Mouse (Mus musculus) testis, postnatal 14 days (tissue): ENCODE measurements at regions not wholly inside any gene's neighbourhood (a gene's known extent, or its start where the extent isn't known, plus 50 kb on each side); places are given as distances from the start of the nearest gene placed in this dataset.

Experiments used
- DNase-seq: peaks from one replicate; pipeline ENCODE4 v3.0.0; 2021; ENCODE audit warnings: low spot score

DNA sequence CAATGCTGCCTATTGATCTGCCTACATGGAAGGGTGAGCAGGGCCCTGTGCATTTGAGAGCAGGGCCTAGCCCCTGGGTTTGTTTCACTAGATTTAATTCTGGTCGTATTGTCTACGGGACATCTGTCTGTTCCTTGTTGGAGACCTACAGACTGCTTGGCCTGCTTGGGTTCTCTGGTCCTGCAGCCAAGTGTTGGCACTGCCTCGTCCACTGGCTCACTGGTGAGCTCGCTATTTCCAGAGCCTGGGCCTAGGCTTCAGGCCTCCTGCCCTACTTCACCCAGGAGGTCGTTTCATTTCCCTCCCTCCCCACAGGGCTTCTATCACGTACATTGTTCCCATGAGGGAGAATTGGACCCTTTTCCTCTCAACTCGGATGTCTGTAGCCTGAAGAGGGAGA, 62.2 kb upstream of the Blcap start:
- no peak for DNase-seq

DNA sequence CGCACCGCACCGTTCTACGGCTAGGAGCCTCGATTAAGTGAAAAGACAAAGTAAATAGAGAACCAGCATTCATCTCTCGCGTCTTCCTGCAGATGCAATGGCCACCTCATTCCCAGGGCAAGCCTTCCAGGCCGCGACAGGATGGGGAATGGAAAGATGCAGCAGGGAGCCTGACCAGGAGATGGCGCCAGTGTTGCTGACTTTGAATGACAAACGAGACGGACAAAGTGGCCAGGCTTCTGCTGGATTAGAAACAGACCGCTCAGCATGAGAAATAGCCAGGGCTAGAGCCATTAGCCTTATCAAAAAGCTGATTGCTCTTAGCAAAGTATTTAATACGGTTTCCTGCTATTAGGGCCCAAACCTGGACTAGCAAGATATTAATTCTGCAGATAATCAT, 64.6 kb upstream of the Blcap start:
- DNase-seq = peak; percentile 64

DNA sequence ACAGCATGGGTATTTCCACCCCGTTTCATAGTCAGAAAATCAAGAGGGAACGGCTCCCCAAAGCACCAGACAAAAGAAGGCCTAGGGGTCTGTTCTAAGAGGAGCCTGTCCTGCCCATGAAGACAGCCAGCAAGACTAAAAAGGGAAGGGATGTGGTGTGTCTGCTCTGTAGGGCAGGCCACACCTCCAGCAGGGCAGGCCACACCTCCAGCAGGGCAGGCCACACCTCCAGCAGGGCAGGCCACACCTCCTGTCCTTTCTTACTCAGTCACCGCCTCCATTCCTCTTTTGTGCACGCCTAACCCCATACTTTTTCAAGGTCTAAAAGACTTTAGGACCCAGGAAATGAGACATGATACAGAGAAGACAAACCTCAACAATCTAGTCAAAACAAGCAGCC, 69.8 kb upstream of the Blcap start:
- DNase-seq = no peak

DNA sequence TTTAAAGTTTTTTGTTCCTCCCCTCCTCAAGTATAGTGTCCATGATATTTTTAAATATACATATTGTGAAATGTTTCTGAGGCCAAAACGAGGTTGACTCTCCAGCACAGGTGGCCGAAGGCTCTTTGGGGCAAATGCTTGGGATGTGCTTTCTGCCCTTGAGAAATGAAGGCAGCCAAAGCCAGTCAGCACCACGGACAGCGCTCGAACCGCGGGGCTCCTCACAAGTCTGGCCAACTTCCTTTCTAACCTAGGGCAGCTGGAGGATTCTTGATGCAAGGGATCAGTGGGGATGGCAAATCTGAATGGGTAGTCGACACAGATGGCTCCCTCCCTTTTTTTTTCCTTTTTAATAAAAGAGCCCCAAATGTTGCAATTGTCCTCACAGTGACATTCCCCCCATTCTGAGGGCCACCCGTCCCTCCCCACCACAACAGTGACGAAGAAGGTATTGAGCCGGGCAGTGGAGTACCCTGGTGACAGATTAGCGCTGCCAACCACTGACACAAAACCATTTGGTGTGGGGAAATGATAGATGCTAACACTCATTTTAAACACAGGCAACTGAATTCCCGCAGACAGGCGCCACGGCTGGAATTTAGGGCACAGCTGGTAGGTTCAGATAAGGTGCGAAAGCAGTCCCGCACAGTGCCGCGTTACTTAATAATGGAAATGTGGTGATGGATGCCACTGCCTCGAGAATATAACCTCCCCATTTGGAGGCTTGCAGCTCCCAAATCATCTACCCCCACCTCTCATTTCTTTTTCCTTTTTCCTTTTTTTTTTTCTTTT, 73.4 kb upstream of the Ctnnbl1 start:
- DNase-seq = peak; percentile 45

DNA sequence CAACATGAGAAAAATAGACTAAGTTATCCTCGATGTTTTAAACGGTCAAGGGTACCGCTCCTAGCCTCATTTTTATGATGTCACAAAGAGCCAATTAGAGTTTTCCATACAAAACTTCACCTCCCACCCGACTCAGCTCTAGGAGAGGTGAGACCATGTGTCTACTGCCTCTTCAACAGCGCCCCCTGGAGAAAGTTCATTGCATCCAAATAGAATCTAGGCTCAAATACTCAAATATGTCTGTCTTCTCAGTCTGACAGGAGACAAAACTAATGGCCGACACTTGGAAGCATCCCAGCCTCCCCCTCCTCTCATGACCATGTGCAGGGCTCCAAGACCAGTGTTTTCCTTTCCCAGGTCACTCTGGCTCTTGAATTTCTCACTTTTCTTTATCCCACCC, 72.7 kb upstream of the Ctnnbl1 start:
- DNase-seq = no peak

DNA sequence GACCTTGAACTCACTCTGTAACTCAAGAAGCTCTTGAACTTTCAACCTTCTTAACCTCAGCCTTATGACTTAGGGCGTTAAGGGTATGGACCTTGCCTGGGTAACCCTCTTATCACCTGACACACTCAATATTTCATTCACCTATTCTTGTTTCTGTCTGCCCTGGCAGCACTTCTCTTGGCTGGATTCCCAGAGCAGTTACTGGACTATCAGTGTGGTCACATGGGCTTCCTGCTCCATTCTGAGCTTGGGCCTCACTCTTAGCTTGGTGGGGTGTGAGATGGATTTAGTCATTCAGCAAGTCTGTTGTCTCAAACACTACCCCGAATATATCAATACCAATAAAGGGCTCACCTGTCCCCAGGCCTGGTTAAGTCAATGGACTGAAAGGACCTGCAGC, 67.0 kb upstream of the Ctnnbl1 start:
- DNase-seq = no peak

DNA sequence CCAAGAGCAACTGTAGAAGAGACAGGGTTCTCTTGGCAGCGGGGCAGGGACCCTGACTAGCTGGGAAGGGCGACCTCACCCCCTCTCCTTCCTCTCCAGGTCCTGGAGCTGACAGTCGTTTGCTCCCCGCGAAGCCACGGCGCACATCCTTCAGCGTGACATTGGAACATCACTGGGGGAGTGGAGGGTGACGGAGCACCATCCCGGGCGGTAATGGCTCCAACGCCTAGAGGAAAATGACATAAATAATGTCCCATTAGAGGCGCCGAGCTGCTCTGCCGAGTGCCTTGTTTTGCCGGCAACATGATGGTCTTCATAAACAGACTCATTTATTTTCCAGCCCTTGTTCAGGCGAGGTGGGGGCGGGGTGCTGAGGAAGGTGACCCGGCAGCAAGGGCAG, 62.3 kb upstream of the Ctnnbl1 start:
- no peak for DNase-seq

DNA sequence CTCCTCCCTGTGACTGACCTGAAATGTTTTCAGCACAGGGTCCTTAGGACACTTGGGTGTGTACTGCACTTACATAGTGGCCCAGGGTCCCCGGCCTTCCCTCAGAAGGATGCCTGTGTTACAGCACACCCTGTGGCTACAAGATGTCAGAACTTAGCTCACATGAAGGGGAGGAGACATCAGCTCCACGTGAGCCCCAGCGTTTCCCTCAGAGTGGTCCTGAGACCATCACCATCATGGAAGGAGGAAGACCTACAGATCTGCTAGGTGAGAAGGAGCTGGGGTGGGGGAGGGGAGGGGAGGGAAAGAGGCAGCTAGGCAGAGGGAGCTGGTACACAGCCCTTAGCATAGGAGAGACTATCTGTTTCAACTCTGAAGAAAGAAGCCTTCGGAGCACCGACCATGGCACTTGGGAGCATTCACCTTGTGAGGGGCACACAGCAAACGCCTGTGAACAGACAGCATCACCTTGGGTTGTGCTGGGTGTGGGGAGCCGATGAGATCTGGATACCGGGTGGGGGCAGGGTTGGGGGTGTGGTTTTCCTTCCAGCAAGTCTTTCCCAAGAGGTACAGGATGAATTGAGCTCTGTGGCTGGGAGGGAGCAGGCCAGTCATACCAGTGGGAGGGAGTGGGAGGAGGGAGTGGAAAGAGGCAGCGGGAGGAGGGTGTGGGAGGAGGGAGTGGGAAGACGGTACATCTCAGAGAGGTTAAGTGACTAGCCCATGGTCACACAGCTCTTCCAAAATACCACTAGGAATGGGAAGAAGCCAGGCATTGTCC, 60.6 kb upstream of the Ctnnbl1 start:
- DNase-seq = no peak

DNA sequence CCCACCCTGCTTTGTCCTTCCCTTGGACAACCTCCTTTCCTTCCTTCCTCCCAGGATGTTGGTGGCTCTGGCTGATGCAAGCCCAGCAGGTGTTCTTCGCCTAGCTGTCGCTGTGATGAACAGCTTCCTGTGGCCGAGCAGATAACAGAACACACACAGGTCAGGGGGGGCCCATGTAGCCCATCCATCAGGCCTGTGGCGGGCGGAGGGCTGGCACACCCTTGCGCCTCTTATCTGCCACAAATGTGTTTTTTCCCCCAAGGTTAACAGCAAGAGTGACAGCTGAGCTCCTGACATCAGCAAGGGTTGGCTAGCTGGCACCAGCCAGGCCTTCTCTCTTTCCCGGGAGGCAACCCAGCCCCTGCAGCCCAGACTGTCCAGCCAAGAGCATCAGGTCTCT, 59.9 kb upstream of the Ctnnbl1 start:
- no peak for DNase-seq

DNA sequence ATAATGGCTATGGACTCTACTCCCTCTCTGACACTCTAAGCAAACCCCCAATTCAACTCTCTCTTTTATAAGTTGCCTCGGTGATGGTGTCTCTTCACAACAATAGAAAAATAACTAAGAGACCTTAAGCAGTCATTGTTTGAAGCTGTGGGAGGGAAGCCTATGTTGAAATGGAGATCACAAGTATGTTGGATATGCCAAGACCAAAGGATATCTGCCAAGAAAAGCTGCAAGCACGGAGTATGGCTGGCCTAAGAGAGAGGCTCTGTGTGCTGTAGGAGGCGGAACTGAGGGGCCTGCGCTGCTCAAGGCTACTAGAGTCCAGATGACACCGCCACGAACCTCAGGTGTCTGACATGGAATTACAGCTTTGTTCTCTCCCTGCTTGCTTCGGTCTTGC, 55.3 kb upstream of the Ctnnbl1 start:
- no peak for DNase-seq
